Mouse (Mus musculus): ENCODE measurements around the gene Mfsd4b1.

The Mfsd4b1 gene

DNA sequence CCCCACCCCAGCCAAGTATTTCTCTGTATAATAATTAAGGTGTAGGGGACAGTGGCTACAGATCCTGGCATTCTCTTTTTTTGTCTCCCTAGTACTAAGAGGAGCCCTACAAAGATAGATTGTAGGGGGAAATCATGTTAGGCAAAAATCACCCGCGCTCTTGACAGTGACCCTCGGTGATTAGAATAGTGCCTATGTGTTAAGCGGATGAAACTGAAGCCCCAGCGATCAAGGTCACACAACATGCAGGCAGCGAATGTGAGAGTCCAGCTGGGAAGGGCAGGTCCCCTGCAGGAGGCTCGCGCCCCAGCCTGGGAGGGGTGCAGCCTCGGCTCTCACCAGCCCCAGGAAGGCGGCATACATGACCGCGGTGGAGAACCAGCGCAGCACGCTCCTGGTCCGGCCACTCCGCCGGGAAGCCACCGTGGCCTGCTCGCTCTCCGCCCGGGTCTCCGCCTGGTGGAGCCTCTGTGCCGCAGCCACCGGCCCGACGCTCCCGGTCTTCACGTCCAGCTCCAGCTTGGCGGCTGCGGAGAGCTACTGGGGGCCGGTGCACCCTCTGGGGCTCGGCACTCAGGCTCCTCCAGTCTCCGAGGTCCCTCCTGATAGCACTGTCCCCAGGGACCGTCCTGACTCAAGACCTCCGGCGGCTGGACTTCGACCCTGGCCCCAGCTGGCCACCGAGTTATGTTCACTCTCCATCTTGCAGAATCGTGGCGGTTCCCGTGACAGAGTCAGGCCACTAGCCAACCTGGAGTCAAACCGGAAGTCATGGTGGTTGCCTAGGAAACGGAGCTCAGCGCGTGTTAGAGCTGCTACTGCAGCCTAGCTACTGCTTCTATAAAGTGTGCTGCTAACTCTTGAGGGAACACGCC lies at the start of gene Mfsd4b1:
Gene Mfsd4b1 (minus strand): TSS at position 715 of the 875 bp plus-strand sequence.
- peak; percentile 94 for DNase-seq

DNA sequence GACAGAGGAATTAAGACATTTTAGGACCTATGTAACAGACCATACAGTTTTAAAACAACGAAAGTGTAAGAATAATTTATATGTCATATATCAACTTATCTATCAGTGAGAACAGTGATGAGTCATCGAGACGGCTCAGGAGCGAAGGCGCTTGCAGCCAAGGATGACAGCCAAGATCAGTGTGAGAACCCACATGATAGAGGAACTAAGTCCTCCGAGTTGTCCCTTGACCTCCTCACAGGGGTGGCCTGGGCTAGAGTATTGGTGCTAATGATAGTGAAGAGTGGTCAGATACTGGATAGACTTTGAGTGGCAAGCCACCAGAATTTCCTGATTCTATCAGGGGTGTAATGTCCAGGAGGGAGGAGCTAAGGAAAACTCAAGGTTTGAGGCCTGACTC lies 48.5 kb upstream of the Mfsd4b1 start:
- no peak for DNase-seq

DNA sequence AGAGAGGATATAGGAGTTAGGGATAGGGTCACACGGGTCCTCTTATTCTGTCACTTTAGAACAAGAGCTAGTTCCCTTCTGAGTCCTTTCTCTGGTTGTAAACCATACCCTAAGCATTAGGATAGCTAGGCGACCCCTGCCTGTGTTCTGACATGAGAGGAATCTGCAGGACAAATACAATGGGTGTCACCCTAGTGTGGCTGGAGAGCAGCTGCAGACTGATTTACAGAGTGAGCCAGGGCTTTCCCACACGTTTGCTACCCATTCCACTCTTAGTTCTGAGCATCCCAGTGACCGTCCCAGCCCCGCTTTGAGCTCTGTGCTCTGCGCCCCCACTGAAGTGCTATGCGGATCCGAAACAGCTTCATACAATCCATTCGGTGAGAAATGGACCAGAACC lies 45.6 kb upstream of the Mfsd4b1 start:
- no peak for DNase-seq

DNA sequence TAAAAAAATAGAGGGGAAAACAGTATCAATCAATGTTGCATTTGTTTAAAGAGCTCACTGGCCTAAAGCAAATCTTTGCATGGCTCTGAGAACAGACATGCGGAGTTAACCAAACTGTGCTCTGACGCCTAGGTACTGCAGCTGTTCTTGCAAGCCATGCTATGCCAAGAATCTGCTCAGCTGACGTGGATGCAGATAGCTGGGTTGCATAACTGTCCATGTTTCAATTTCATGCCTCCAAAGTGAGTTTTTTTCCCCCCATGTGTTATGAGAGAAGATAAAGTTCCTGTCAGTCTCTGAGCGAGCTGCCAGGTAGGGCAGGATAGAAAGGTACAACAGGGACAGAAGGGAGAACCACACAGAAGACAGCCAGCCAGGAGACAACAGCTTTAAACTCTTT lies 44.2 kb upstream of the Mfsd4b1 start:
- no peak for DNase-seq

DNA sequence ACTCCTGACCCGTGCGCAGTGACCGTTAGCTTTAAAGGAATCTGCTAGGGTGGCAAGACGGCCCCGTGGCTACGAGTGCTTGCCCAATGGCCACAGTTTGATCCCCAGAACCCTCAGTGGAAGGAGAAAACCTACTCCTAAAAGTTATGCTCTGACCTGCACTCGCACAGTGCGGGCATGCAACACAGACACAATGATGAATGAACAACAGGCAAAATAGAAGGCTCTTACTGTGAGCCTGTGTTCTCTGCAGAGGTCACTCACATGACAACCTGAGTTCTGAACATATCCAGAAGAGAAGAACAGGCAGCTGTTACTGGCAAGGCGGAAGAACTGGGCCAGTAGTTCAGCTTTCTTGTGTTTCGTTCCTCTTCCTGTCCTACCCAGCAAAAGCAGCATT lies 43.5 kb upstream of the Mfsd4b1 start:
- DNase-seq, result peak; percentile 51

DNA sequence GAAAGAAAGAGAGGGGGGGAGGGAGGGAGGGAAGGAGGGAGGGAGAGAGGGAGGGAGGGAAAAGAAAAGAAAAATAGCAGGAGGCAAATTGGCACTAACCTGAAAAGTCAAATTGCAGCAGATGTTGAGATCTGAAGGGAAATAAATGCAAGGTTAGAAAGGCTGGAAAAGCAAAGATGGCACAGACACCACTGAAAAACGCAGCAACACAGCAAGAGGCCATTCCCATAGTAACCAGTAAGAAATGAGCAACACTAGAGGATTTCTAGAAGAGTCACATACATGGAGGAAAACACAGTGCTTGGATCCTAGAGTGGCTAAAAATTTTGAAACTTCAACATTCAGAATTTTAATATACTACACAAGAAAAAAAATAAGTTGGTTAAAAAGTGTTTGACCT lies 42.5 kb upstream of the Mfsd4b1 start:
- no peak for DNase-seq

DNA sequence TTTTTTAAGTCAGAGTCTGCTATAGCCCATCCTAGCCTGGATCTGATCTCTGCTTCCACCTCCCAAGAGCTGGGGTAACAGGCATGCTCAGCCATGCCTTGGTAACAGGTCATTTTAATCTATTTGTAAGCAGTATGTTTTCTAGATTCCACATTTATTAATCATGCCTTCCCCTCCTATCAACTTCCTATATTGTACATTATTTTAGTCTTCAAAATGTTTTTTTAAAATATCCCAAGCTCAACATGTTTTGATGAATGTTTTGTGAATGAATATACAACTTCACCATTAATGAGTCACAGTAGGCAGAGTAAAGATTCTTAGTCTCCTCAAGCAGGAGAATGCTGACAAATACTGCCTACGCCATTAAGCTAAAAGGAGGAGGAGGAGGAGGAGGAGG lies 42.0 kb upstream of the Mfsd4b1 start:
- no peak for DNase-seq

DNA sequence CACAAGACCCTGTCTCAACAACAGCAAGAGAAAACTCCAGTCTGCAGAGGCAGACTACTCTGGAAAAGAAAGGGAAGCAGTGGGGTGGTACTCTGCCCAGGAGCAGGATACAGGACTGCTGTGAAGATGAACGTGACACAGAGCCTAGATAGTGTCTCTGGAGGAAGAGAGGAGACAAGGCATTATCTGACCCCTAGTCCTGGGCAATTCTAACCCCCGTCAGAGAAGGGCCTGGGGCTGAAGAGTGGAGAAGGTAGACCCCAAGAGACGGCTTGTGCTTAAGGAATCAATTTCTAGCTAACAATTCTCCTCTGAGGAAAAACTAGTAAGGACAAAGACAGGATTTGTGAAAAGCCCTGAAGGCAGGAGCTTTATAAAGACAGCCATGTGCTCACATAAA lies 40.3 kb upstream of the Mfsd4b1 start:
- no peak for DNase-seq

DNA sequence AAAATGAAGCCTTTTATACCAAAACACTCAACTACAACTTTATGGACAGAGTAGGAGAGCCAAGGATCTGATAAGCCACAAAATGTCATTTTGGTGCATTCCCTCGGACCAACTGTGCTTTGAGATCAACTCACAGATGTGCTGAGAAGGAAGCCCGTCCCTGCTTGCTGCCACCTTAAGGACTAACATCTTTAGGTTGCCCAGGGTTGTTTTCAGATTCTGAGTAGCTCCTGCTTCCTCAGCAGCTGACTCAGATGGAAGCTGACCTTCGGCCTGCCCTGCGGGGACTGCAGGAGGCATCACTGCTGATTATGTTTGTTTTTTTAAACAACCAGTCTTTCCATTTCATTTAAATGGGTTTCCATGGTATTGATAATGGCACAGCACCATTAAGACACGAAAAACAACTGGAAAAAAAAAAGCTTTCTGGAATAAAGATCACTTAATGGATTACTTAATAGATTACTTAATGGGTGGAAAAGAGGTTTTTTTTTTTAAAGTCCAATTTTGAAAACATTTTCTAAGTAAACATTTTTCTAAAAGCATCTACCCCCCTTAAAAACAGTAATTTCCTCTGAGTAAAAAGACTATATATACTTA lies 38.3 kb upstream of the Mfsd4b1 start:
- peak; percentile 76 for DNase-seq

DNA sequence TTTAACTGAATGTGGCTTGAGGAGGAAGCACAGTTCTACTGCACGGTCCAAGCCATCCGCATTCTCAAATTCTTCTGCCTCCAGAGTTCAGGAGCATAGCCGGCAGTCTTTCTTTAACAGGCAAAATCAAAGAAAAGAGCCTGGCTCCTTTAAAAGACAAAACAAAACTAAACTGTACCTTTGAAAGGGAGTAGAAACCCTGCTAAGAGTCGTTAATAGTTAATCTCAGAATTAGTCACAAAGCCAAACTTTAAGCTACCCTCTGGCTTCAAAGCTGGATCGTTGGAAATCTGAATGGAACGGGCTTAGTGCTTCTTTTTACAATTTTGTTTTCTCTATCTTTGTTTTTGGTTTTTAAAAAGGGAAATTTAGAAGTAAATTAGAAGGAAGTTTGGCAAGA lies 37.7 kb upstream of the Mfsd4b1 start:
- DNase-seq, result no peak

DNA sequence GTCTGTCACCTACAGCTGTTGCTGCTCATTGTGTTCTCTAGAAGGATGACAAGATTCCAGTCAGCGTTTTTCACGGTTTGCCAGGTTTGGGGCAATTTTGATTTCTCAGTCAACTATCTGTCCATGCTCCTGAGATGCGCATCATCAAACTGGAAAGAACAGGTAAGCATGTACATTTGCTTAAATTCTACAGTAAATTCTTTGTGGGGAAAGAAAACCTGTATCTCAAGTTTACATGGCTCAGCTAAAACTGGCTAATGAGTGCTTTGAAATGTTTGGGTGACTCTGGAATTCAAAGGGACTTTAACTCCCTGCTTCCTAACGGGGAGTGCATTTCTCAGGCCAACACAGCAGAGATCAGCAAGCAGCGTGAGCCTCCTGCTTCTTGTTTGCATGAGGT lies 36.9 kb upstream of the Mfsd4b1 start:
- no peak for DNase-seq

DNA sequence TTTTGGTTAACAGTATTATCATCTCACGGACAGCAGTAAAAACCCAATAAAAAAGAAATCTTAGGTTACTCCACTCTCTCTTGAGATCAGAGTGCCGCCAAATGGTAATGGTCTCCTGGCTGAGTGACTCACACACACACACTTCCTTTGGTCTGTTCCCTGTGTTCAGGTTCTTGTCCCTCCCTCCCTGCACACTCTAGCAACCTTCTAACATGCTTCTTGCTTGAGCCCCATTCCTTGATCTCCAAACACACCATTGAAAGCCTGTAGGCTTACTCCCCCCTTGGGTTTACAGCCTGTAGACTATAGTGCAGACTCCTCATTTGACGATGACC lies 33.7 kb upstream of the Mfsd4b1 start:
- no peak for DNase-seq

DNA sequence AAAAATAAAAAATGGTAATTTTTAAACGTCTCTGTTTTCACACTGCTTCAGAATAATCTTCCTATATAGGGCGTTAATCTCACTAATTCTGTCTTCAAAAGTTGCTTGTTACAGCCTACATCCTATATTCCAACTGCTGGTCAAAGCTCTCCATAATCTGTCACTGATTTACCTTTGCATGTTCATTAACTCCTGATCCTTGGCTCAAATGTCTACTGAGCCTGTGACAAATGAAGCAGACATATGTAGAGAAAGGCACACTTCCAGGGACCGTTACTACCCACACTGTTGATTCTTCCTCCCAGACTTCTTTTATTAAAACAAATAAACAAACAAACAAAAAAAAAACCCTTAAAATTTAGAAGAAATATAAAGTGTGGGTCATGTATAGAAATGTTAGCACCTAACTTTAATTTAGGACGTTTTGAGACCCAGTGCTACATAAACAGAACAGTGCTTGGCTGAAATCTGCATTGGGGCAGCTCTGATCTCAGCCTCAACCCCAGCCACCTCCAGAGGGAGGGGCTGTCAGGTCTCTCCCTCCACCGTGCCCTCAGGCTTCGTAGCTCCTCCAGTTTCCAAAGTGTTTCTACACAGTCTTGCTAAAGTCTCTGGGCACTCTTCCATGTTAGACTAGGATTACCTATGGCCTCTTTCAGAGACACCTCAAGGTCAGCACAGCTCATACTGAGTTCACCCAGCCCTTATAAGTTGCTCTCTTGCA lies 33.2 kb upstream of the Mfsd4b1 start:
- DNase-seq, result peak; percentile 49

DNA sequence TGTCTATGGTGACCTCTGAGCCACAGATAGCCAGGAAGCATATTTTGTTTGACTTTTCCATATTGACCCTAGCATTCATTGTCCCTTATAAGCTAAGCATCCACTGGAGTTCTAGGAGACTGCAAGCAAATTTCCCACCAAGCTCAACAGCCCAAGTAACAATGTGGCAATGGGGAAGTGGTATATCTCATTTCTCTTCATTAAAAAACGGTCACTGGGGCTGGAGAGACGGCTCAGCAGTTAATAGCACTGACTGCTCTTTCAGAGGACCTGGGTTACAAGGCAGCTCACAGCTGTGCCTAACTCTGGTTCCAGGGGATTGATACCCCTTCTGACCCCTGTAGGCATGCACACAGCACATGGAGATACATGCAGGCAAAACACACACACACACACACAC lies 32.5 kb upstream of the Mfsd4b1 start:
- no peak for DNase-seq

DNA sequence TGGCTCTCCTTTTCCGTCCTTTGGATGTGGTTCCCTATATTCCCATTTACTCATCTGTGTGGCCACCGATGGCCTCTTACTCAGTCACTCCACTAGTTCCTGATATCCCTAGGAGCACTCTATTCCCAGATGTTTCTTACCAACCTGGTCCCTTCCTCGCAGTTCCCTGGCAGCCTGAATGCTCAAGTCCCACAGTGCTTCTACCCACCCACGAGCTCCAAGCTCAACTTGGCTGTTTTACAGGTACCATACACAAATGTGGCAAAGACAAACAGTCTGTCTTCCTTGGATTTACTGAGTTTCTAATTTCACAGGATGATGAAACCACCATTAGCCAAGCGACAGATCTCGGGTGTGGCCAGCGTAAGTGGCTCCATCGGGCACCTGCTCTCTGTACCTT lies 29.4 kb upstream of the Mfsd4b1 start:
- DNase-seq, result no peak

DNA sequence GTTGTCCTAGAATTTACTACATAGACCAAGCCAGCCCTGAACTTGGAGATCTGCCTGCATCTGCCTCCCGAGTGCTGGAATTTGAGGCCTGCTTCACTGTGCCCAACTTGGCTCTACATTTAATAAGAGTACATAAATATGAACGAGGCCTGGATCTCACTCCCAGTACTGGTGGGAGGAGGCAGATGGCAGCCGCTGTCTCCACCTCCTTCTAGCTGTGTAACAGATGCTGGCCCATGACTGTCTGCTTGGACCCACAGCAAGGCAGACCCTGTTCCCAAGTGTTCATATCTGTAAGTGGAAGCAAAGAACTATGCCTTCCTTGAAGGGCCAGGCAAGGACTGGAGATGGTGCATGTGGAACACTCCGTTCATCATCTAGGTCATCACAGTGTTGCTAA lies 28.8 kb upstream of the Mfsd4b1 start:
- DNase-seq, result no peak

DNA sequence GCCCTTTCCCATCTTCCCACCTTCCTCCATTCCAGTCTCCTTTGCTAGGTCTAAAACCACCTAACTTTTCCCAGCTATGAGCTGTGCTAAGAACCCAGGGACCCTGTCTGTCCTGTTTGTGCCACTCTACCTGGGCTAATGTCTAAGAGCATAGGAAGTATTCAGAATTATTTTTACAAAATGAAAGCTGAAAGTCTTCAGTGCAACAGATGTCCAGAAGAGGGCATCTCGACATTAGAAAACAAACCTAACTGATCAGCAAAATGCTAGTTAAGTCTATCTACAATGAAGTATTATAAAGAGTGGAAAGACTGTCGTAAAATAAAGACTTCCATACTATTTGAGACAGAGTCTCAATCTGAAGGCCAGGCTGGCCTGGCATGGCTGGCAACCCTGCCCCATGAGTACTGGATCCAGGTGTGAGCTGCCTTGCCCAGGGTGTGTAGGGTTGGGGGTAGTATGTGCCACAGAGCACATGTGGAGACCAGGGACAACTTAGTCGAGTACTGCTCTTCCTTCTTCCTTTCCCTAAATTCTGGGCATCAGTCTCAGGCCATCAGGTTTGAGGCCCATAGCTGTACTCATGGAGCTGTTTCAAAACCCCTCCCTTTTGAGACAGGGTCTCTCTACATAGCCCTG lies 28.3 kb upstream of the Mfsd4b1 start:
- peak; percentile 40 for DNase-seq

DNA sequence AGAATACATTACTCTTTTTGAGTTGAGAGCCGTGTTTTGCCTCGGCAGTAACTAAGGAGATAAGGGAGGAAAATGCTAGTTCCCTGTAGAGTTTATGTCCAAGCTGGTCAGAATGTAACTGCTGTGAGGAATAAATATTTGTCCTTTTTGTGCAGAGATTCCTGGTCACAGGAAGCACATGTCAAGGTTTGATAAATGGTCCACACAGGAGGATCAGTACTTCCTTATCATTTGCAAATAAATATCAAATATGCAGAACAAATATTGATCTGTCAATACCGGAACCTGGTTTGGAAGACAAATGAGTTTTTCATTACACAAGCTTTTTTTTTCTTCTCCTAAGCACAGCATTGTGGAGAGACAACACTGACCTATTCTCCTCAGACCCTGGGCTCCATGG lies 26.9 kb upstream of the Mfsd4b1 start:
- no peak for DNase-seq

DNA sequence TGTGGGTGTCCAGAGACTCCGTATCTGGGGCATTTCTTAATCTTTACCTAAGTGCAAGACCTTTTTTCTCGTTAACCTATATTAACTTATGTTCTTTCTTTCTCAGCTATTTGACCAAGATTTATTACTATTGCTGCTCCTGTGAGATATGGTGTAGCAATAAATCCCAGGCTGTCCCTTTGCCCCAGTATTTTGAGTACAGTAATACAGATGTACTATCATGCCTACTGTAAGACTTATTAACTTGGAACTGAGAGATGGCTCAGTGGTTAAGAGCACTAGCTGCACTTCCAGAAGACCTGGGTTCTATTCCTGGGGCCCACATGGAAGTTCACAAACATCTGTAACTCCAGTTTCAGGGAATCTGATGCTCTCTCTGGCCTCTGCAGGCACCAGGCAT lies 25.7 kb upstream of the Mfsd4b1 start:
- no peak for DNase-seq

DNA sequence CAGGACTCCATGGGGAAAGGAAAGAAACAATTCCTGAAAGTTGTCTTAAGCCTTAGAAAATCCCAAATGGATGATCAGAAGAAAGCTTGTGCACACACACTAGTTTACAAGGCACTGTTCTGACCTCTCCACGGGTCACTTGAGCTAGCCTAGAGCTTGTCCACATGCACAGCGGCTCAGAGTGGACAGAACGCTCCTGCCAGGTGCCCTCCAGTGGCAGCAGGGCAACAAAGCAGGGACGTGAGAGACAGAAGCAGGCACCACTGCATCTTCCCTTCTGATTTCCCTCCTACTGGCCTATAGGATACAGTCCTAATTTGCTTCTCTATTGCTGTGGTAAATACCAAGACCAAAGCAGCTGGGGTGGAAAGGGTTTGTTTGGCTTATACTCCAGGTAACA lies 16.3 kb upstream of the Mfsd4b1 start:
- peak; percentile 70 for DNase-seq

DNA sequence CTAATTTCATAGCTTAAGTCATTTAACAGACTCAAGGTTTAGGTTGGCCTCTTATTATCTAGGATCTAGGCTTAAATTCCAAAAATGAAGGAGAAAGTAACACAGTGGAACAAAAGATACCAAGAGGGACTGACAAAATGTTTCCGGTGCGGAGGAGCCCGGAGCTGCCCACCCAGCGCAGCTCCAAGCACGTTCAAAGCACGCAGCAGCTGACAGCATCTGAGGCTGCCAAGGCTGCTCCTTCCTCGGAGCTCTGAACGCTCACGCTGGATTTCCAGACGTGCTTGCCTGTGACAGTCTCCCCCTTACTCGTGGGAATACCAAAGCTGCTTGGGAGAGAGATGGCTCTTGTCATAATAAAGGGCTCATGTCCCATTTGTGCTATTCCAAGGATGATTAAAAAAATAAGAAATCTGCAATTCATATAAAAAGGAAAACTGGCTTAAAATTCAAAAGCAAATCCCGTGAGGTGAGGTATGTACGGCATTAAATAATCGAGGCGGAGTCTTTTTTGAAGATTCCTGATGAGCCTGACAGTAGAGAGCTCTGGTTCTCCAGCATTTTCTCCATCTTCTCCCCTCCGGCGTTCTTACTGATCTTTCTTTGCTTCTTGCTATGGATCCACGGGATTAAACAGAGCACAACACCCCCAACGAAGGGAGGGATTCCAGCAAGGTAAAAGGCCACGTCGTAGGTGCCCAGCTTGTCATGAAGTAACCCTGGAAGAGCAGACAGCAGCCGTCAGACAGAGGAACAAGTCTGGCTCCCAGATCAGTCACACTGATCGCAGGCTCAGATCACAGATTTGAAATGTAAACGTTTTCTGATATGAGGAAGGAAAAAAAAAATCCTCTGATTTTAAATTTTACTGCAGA lies 11.9 kb upstream of the Mfsd4b1 start:
- DNase-seq, result no peak

DNA sequence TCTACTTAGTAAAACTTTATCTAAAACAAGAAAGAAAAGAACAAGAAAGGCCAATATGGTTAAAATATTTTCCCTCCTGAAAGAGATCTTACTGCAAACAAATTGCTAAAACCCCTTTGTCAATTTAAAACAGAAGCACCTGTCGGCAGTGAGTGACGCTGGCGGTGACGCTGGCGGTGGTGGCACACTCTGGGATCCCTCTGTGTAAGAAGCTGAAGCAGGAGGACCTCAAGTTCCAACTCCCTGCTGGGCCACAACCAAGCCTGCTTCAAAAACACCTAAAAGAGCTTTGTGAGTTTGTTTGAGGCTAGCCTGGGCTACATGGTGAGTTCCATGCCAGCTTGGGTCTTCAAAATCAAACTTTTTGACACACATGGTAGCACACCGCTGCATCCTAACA lies 9.9 kb upstream of the Mfsd4b1 start:
- no peak for DNase-seq

DNA sequence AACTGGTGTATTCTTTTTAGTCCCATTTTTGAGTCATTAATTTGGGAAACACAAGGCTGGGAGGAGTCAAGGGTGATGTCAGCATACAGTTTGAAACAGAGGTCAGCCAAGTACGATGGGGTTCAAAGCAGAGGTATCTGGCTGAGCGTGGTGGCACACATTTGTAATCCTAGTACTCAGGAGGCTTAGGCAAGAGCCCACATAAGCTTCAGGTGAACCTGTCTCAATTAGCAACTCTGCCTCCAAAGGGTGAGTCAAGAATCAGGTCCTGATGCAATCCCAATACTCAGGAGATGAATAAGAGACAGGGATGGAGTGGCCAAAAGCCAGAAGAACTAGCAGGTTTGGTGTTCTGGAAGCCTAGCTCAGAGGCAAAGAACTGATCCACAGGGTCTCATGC lies 7.8 kb upstream of the Mfsd4b1 start:
- DNase-seq, result no peak

Measured in kidney, adult 18-20 months (tissue).